ENCODE assay signal across 8 mouse cellular contexts in the genomic region with DNA sequence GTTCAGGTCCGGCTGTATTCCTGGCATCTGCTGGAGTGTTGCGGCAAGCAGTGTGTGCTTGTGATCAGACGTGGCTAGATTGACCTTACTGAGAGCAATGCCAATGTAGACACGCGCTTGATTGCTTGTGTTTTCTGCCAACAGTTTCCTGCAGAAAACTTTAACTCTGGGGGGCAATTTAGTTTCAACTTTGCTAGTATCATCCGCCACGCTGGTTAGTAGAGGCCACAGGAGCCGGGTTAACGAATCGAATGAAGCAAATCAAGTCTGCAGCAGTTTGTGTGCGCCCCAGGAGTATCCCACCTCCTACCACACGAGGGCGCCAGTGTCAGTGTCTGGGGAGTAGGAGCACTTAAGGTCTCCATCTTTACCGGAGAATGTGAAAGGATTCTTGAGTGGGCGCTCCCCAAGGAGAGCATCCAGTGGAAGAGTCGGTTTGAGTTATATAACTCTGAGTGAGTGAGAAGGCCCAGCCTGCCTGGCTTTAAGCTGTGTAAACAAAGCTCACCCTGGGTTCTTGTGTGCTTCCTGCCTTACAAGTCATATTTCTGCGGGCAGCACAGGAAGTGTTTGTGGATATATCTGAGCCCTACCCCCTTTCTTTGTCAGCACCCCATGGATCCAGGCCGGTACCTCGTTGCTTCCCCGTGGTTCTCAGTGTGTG.
DNase-seq lines count a peak whose midpoint lies in the region; ATAC-seq and TF ChIP-seq lines count a peak whose summit lies in the region.

No protein-coding gene starts in this region.

- TF ChIP-seq CTCF in intestine, postnatal 0 days (IDR thresholded peaks at IDR 0.05; ENCODE audit: low read depth) = peak; percentile 92

- H3K9me3 ChIP-seq in intestine, postnatal 0 days (ENCODE audit: control insufficient read depth) = no peaks in the 10 kb centered on the region
- H3K9me3 ChIP-seq in limb, embryonic 14.5 days (ENCODE audit: control insufficient read depth, low read length) = no peaks in the 10 kb centered on the region
- no peaks in the 10 kb centered on the region for H3K9me3 ChIP-seq in midbrain, embryonic 16.5 days (replicated peaks; ENCODE audit: control insufficient read depth, low read length, poor library complexity, severe bottlenecking)

- peak overlapping the region; percentile 18 for H3K4me2 ChIP-seq in intestine, postnatal 0 days (replicated peaks; ENCODE audit: low read depth)
- peak overlapping the region; percentile 18; the same call in 1 of the 2 replicates for H3K4me2 ChIP-seq in limb, embryonic 14.5 days (replicated peaks; ENCODE audit: low read depth, low read length, severe bottlenecking)
- no peak overlapping the region for H3K4me2 ChIP-seq in midbrain, embryonic 16.5 days (ENCODE audit: low read length)

- no peaks in the 10 kb centered on the region for H3K4me1 ChIP-seq in intestine, postnatal 0 days (replicated peaks; ENCODE audit: control insufficient read depth, insufficient read depth, low read length)
- peaks cover 6% of the 10 kb centered on the region for H3K4me1 ChIP-seq in limb, embryonic 14.5 days (ENCODE audit: control insufficient read depth, insufficient read depth, low read length)
- peaks cover 7% of the 10 kb centered on the region for H3K4me1 ChIP-seq in midbrain, embryonic 16.5 days (ENCODE audit: control insufficient read depth, insufficient read depth, low read length)

- peak; percentile 72 for ATAC-seq in intestine, postnatal 0 days
- 0 out of 2 replicates have a peak, but pooled peaks have one; percentile 19 for ATAC-seq in limb, embryonic 14.5 days (ENCODE audit: low FRiP score, low read depth)
- ATAC-seq in midbrain, embryonic 16.5 days = peak; percentile 40; the same call in 1 of the 2 replicates

- TF ChIP-seq POLR2A in limb, embryonic 14.5 days (IDR thresholded peaks at IDR 0.05; ENCODE audit: borderline replicate concordance, extremely low read depth, insufficient read depth, insufficient read length) = no peak

- WGBS in intestine, postnatal 0 days = 36% methylated on average over 20 of the region's 20 CpGs
- 36% methylated on average over 20 of the region's 20 CpGs for WGBS in limb, embryonic 14.5 days
- 30% methylated on average over 20 of the region's 20 CpGs for WGBS in midbrain, embryonic 16.5 days

- H3K9ac ChIP-seq in intestine, postnatal 0 days (ENCODE audit: low read depth, low read length) = no peak overlapping the region
- H3K9ac ChIP-seq in limb, embryonic 14.5 days (ENCODE audit: low read depth, low read length, severe bottlenecking) = no peak overlapping the region
- no peak overlapping the region for H3K9ac ChIP-seq in midbrain, embryonic 16.5 days (ENCODE audit: low read depth, low read length)

- no peak overlapping the region for H3K4me3 ChIP-seq in intestine, postnatal 0 days (ENCODE audit: low read depth, low read length)
- H3K4me3 ChIP-seq in limb, embryonic 14.5 days (replicated peaks; ENCODE audit: low read length) = no peak overlapping the region; the same call in 1 of the 2 replicates
- no peak overlapping the region for H3K4me3 ChIP-seq in midbrain, embryonic 16.5 days (ENCODE audit: low read depth, low read length)

- H3K27me3 ChIP-seq in intestine, postnatal 0 days (replicated peaks; ENCODE audit: control insufficient read depth, insufficient read depth, low read length) = no peaks in the 10 kb centered on the region
- H3K27me3 ChIP-seq in limb, embryonic 14.5 days (ENCODE audit: control insufficient read depth, insufficient read depth, low read length) = no peaks in the 10 kb centered on the region
- H3K27me3 ChIP-seq in midbrain, embryonic 16.5 days (ENCODE audit: control insufficient read depth, insufficient read depth, low read depth, low read length) = 0 out of 2 replicates have a peak, but pooled peaks cover 3% of the 10 kb centered on the region

- no peaks in the 10 kb centered on the region; the same call in 1 of the 2 replicates for H3K36me3 ChIP-seq in intestine, postnatal 0 days (ENCODE audit: control insufficient read depth, insufficient read depth)
- no peaks in the 10 kb centered on the region for H3K36me3 ChIP-seq in limb, embryonic 14.5 days (ENCODE audit: control insufficient read depth, insufficient read depth, low read length)
- no peaks in the 10 kb centered on the region for H3K36me3 ChIP-seq in midbrain, embryonic 16.5 days (ENCODE audit: control insufficient read depth, insufficient read depth, low read length)

- DNase-seq in 3T3-L1 (ENCODE audit: low read depth, low spot score) = peak; percentile 73
- DNase-seq in adrenal gland, adult 8-10 months = peak; percentile 41
- peak; percentile 88 for DNase-seq in embryo, embryonic 9.5 days (ENCODE audit: extremely low spot score)
- peak; percentile 38 to 68 for DNase-seq in gastrocnemius, postnatal 4 days (ENCODE audit: low spot score in 2 of 2)
- peak; percentile 45 for DNase-seq in limb, embryonic 14.5 days (ENCODE audit: low spot score)
- DNase-seq in spleen, postnatal 14 days (ENCODE audit: low spot score in 2 of 2) = peak; percentile 61 to 74

- peak overlapping the region; percentile 15; the same call in 1 of the 2 replicates for H3K27ac ChIP-seq in intestine, postnatal 0 days (ENCODE audit: low read depth, low read length)
- H3K27ac ChIP-seq in limb, embryonic 14.5 days (replicated peaks; ENCODE audit: low read depth, low read length) = no peak overlapping the region
- no peak overlapping the region for H3K27ac ChIP-seq in midbrain, embryonic 16.5 days (ENCODE audit: low read length)

Comparison
In these comparisons a context has a peak if more than half of its experiments do, and no peak if none do; other contexts are left out.
1. ATAC-seq: peak in every context shown above with its lines; median percentile 72 in intestine, postnatal 0 days; 40 in midbrain, embryonic 16.5 days; 19 in limb, embryonic 14.5 days.